Mouse (Mus musculus): ENCODE results near the gene Rufy3.

GRCm38 (mm10) chr5:88598961-88599360 lies 34.1 kb downstream of the Rufy3 start:
- TF ChIP-seq POLR2A (IDR thresholded peaks at IDR 0.05; ENCODE audit: insufficient read depth, low read length) (no peak), CTCF (IDR thresholded peaks at IDR 0.05; ENCODE audit: low read depth, low read length) (no peak), EP300 (IDR thresholded peaks at IDR 0.05; ENCODE audit: insufficient read depth, low read depth, low read length) (no peak)
